Mouse (Mus musculus) neutrophil, adult 59 days (primary cell): ENCODE results near the gene Khdc1c. TPM values are rescaled to one million over a fixed set of nuclear protein-coding genes. Genes with fewer than 3 reads are reported as not detected.

Source experiments
- total RNA-seq, 2 experiments: library from RNA; stranded (reverse); gene quantifications; 1 replicate in 1 of 2; 2 replicates in 1 of 2; pipeline ENCODE4 v1.2.4; 2023

Khdc1c gene
- total RNA-seq = not detected

GRCm38 (mm10) chr1:21368031-21368430, at the start of gene Khdc1c:
Khdc1c (plus strand) TSS chr1:21368331.

GRCm38 (mm10) chr1:21349341-21349740, 18.8 kb upstream of the Khdc1c start, which contains the start of gene Khdc1a:
Khdc1a (plus strand) TSS chr1:21349641.

GRCm38 (mm10) chr1:21383256-21383655, 15.1 kb downstream of the Khdc1c start, which contains the start of gene Khdc1b:
Khdc1b (plus strand) TSS chr1:21383556.

Other genes with a start within 250 kb of the Khdc1c start
- gene Tmem14a, start 149.8 kb upstream of the Khdc1c start, total RNA-seq = under 1 TPM; 0.44 to 0.51 TPM
- gene Gsta3, start 127.7 kb upstream of the Khdc1c start, total RNA-seq = not detected
- gene Khdc1a, start 18.7 kb upstream of the Khdc1c start, total RNA-seq = not detected
- not detected for gene Khdc1b, start 15.2 kb downstream of the Khdc1c start, total RNA-seq